Mouse (Mus musculus): ENCODE results near the gene BC004004. TPM values are rescaled to one million over a fixed set of nuclear protein-coding genes. Genes with fewer than 3 reads are reported as not detected.

Gene BC004004
- total and polyA plus RNA-seq, 3 experiments: 81.8 to 86.3 TPM; not detected in 1

DNA sequence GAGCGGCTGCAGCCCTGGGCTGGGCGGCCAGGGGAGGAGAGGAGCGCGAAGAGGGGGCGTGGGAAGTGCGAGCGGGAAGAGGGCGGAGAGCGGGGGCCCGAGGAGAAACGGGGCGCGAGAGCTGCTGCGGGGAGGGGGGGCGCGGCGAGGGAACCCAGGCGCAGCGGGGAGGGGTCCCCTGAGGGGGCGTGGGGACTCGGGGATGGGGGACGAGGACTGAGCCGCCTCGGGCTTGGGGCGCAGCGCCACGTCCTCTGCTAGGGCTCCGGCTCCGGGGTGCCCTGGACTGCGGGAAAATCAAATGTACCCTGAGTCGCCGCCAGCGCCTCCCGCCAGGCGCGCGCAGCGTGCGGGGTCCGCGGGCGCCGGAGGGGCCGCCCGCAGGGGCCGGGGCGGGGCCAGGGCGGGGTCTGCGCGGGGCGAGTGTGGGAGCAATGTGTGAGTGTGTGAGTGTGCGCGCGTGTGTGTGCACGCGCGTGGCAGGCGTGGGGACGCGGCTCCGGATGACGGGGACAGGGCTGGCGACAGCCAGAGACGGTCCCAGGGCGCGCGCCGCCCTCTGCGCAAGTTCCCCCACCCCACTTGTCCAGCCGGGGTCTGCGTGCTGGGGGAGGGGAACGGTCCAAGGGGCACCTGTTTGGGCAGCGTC is 30.7 kb upstream of the BC004004 start, which contains the start of gene Cpne5:
Gene Cpne5, minus strand, starts transcription at position 396 of the 649 bp plus-strand sequence.
- DNase-seq (ENCODE audit: low read depth, low spot score): no peak
- Histone ChIP-seq H3K79me2 (ENCODE audit: control insufficient read depth, insufficient read depth, low read length, poor library complexity) (no peaks in the 10 kb centered on the region), H3K9me3 (replicated peaks; ENCODE audit: insufficient read depth, low read length) (no peaks in the 10 kb centered on the region), H3K27me3 (ENCODE audit: control insufficient read depth in 1 of 2, insufficient read depth in 2 of 2, low read length in 2 of 2) (no peaks in the 10 kb centered on the region; a peak in 1 of 4 replicates), H3K27ac (ENCODE audit: control insufficient read depth, low read depth, low read length) (no peak within 1 kb of the TSS), H3K9ac (ENCODE audit: control insufficient read depth, low read depth, low read length, poor library complexity, severe bottlenecking) (no peak within 1 kb of the TSS), H3K36me3 (ENCODE audit: control insufficient read depth in 1 of 2, insufficient read depth in 2 of 2, low read length in 2 of 2) (no peaks in the 10 kb centered on the region), H3K4me3 (ENCODE audit: control insufficient read depth in 1 of 2, insufficient read depth in 1 of 2, low read depth in 2 of 2, low read length in 2 of 2) (no peak within 1 kb of the TSS), H3K4me1 (ENCODE audit: control insufficient read depth in 1 of 2, insufficient read depth in 2 of 2, low read length in 2 of 2) (no peaks in the 10 kb centered on the region)
- no peak for TF ChIP-seq TAL1 (IDR thresholded peaks at IDR 0.05; ENCODE audit: low read length)
- TF ChIP-seq E2F4 (IDR thresholded peaks at IDR 0.05; ENCODE audit: borderline replicate concordance, low read depth, low read length): no peak
- TF ChIP-seq MYC (IDR thresholded peaks at IDR 0.05; ENCODE audit: low read depth, low read length): no peak
- no peak for TF ChIP-seq KAT2A (conservative IDR thresholded peaks at IDR 0.05; ENCODE audit: low read depth, low read length)
- TF ChIP-seq UBTF (IDR thresholded peaks at IDR 0.05; ENCODE audit: borderline replicate concordance, insufficient read depth, low read depth, low read length): no peak

DNA sequence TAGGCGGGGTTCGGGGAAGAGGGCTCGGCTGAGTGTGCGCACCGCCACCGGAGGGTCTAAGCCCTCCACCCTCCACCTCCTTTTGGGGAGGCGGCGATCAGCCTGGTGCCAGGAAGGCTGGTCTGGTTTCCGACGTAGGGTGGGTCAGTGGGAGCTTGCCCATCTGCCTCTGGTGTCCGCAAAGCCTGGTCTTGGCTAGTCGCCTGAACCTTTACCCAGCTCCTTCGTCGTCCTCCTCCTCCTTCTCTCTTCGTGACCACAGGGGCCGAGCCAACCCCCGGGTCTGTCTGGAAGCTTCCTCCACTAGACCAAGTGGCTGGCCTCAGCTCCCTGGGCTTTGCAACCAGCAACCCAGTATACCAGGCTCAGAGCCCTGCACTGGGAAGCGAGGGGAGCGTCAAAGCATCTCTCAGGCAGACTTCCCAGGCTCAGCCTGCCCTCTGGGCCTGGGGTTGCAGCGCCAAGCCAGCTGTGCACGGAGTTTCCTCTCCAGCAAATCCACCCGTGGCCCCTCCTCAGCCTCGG is 30.1 kb upstream of the BC004004 start:
- H3K36me3 ChIP-seq (ENCODE audit: control insufficient read depth in 1 of 2, insufficient read depth in 2 of 2, low read length in 2 of 2): no peaks in the 10 kb centered on the region
- H3K27me3 ChIP-seq (ENCODE audit: control insufficient read depth in 1 of 2, insufficient read depth in 2 of 2, low read length in 2 of 2): no peaks in the 10 kb centered on the region; a peak in 1 of 4 replicates
- no peaks in the 10 kb centered on the region for H3K79me2 ChIP-seq (ENCODE audit: control insufficient read depth, insufficient read depth, low read length, poor library complexity)
- no peak overlapping the region for H3K9ac ChIP-seq (ENCODE audit: control insufficient read depth, low read depth, low read length, poor library complexity, severe bottlenecking)
- H3K4me1 ChIP-seq (ENCODE audit: control insufficient read depth in 1 of 2, insufficient read depth in 2 of 2, low read length in 2 of 2): no peaks in the 10 kb centered on the region
- no peak overlapping the region for H3K4me3 ChIP-seq (ENCODE audit: control insufficient read depth in 1 of 2, insufficient read depth in 1 of 2, low read depth in 2 of 2, low read length in 2 of 2)
- TF ChIP-seq GABPA (IDR thresholded peaks at IDR 0.05; ENCODE audit: low read depth, low read length): no peak
- no peak overlapping the region for H3K27ac ChIP-seq (ENCODE audit: control insufficient read depth, low read depth, low read length)
- no peaks in the 10 kb centered on the region for H3K9me3 ChIP-seq (replicated peaks; ENCODE audit: insufficient read depth, low read length)
- DNase-seq (ENCODE audit: low read depth, low spot score): no peak

DNA sequence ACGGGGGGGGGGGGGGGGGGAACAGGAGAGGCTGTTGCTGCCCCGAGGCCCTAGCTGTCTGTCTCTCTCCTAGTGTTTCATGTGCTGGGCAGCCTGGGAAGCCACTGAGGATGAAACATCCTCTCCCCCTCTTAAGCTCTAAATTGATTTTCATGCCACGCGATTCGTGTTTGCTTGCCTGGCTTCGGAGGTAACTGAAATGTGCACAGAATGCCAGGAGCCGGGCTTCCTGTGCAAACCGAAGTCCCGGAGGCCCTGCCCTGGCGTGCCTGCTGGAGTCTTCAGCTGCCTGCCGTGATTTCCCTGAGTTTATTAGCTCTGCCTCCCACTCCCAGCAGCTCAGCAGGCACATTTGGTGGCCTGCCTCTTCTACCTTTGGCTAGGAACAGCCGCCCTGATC is 23.7 kb upstream of the BC004004 start:
- no peak overlapping the region for H3K9ac ChIP-seq (ENCODE audit: control insufficient read depth, low read depth, low read length, poor library complexity, severe bottlenecking)
- no peaks in the 10 kb centered on the region for H3K27me3 ChIP-seq (ENCODE audit: control insufficient read depth in 1 of 2, insufficient read depth in 2 of 2, low read length in 2 of 2)
- H3K27ac ChIP-seq (ENCODE audit: control insufficient read depth, low read depth, low read length): no peak overlapping the region
- TF ChIP-seq HCFC1 (IDR thresholded peaks at IDR 0.05; ENCODE audit: low read depth, low read length): no peak
- TF ChIP-seq MAZ (IDR thresholded peaks at IDR 0.05; ENCODE audit: low read depth, low read length): no peak
- no peak for TF ChIP-seq E2F4 (IDR thresholded peaks at IDR 0.05; ENCODE audit: borderline replicate concordance, low read depth, low read length)
- no peak overlapping the region for H3K4me3 ChIP-seq (ENCODE audit: control insufficient read depth in 1 of 2, insufficient read depth in 1 of 2, low read depth in 2 of 2, low read length in 2 of 2)
- H3K4me1 ChIP-seq (ENCODE audit: control insufficient read depth in 1 of 2, insufficient read depth in 2 of 2, low read length in 2 of 2): peaks cover 5% of the 10 kb centered on the region in 2 experiments; a peak in 2 of 4 replicates
- H3K79me2 ChIP-seq (ENCODE audit: control insufficient read depth, insufficient read depth, low read length, poor library complexity): no peaks in the 10 kb centered on the region
- H3K36me3 ChIP-seq (ENCODE audit: control insufficient read depth in 1 of 2, insufficient read depth in 2 of 2, low read length in 2 of 2): no peaks in the 10 kb centered on the region; a peak in 1 of 4 replicates
- DNase-seq (ENCODE audit: low read depth, low spot score): no peak
- H3K9me3 ChIP-seq (replicated peaks; ENCODE audit: insufficient read depth, low read length): no peaks in the 10 kb centered on the region

Measured in MEL (cell line).